Mouse (Mus musculus) adrenal gland, postnatal 25 days (tissue): ENCODE results near the gene Olfr1133. TPM values are rescaled to one million over a fixed set of nuclear protein-coding genes. Genes with fewer than 3 reads are reported as not detected.
"Not testable (repeated sequence)": the region's sequence is repeated elsewhere in the genome, so short reads cannot be mapped to it uniquely, and the experiment has no call there.

Experiments used
- DNase-seq: peaks from one replicate; pipeline ENCODE4 v3.0.0; 2021; ENCODE audit warnings: mixed read lengths
- long read RNA-seq: library from polyadenylated mRNA; stranded (forward); transcript quantifications from one replicate; pipeline ENCODE4 v2.0.0, GENCODE M21; 2021
- total RNA-seq: library from RNA; stranded (reverse); gene quantifications from 2 replicates; pipeline ENCODE4 v1.2.3, GENCODE M21; 2021

Gene Olfr1133
- total RNA-seq = not detected in 2 replicates
- long read RNA-seq = 0 reads

- no peak for DNase-seq
Measured at GRCm38 (mm10) chr2:87647274-87647673, at the start of gene Olfr1133. Olfr1133 (minus strand) TSS chr2:87647374.

GRCm38 (mm10) chr2:87693847-87694246 lies 46.7 kb upstream of the Olfr1133 start, which contains the start of gene Olfr1136:
Olfr1136 (minus strand) TSS chr2:87693947.
- no peak for DNase-seq

GRCm38 (mm10) chr2:87673564-87673963 lies 26.4 kb upstream of the Olfr1133 start, which contains the start of gene Olfr1135:
Olfr1135 (minus strand) TSS chr2:87673664.
- no peak for DNase-seq

GRCm38 (mm10) chr2:87658360-87658759 lies 11.2 kb upstream of the Olfr1133 start, which contains the start of gene Olfr1134:
Olfr1134 (minus strand) TSS chr2:87658460.
- no peak for DNase-seq

- DNase-seq = no peak
Measured at GRCm38 (mm10) chr2:87642441-87642840, 4.7 kb downstream of the Olfr1133 start.

- DNase-seq = no peak
Measured at GRCm38 (mm10) chr2:87637435-87637834, 9.7 kb downstream of the Olfr1133 start, which contains the start of gene Olfr1132. Olfr1132 (minus strand) TSS chr2:87637535.

- DNase-seq = no peak
Measured at GRCm38 (mm10) chr2:87626804-87627203, 20.4 kb downstream of the Olfr1133 start, which contains the start of gene Olfr1131. Olfr1131 (plus strand) TSS chr2:87627104.

GRCm38 (mm10) chr2:87605912-87606311 lies 41.3 kb downstream of the Olfr1133 start, which contains the start of gene Olfr1130:
Olfr1130 (plus strand) TSS chr2:87606212.
- not testable (repeated sequence) for DNase-seq

Other genes starting within 250 kb of the Olfr1133 start
- not detected in 2 replicates for gene Olfr1123, start 230.7 kb downstream of the Olfr1133 start, total RNA-seq
- gene Olfr1124, start 217.1 kb downstream of the Olfr1133 start, total RNA-seq = not detected in 2 replicates
- not detected in 2 replicates for gene Olfr1126, start 193.4 kb downstream of the Olfr1133 start, total RNA-seq
- gene Pramel7, start 150.3 kb downstream of the Olfr1133 start, total RNA-seq = not detected in 2 replicates
- not detected in 2 replicates for gene Pramel6, start 140.8 kb downstream of the Olfr1133 start, total RNA-seq
- gene Olfr153, start 115.6 kb downstream of the Olfr1133 start, total RNA-seq = not detected in 2 replicates
- gene Olfr1128, start 101.8 kb downstream of the Olfr1133 start, total RNA-seq = not detected in 2 replicates
- not detected in 2 replicates for gene Olfr1129, start 73.5 kb downstream of the Olfr1133 start, total RNA-seq
- not detected in 2 replicates for gene Olfr1130, start 41.2 kb downstream of the Olfr1133 start, total RNA-seq
- gene Olfr1131, start 20.3 kb downstream of the Olfr1133 start, total RNA-seq = not detected in 2 replicates
- not detected in 2 replicates for gene Olfr1132, start 9.8 kb downstream of the Olfr1133 start, total RNA-seq
- not detected in 2 replicates for gene Olfr1134, start 11.1 kb upstream of the Olfr1133 start, total RNA-seq
- not detected in 2 replicates for gene Olfr1135, start 26.3 kb upstream of the Olfr1133 start, total RNA-seq
- gene Olfr1136, start 46.6 kb upstream of the Olfr1133 start, total RNA-seq = not detected in 2 replicates
- gene Olfr1137, start 65.8 kb upstream of the Olfr1133 start, total RNA-seq = not detected in 2 replicates
- gene Olfr1138, start 92.6 kb upstream of the Olfr1133 start, total RNA-seq = not detected in 2 replicates
- not detected in 2 replicates for gene Olfr1140, start 96.4 kb upstream of the Olfr1133 start, total RNA-seq
- gene Olfr1141, start 106.6 kb upstream of the Olfr1133 start, total RNA-seq = not detected in 2 replicates
- gene Olfr152, start 132.1 kb upstream of the Olfr1133 start, total RNA-seq = not detected in 2 replicates
- gene Olfr1143, start 153.2 kb upstream of the Olfr1133 start, total RNA-seq = not detected in 2 replicates
- gene Olfr1145, start 162.4 kb upstream of the Olfr1133 start, total RNA-seq = not detected in 2 replicates
- gene Olfr1148, start 183.2 kb upstream of the Olfr1133 start, total RNA-seq = not detected in 2 replicates
- gene Olfr1150-ps1, start 196.6 kb upstream of the Olfr1133 start, total RNA-seq = not detected in 2 replicates
- not detected in 2 replicates for gene Olfr1151, start 208.5 kb upstream of the Olfr1133 start, total RNA-seq
- gene Olfr1152, start 219.1 kb upstream of the Olfr1133 start, total RNA-seq = not detected in 2 replicates
- not detected in 2 replicates for gene Olfr1153, start 247.6 kb upstream of the Olfr1133 start, total RNA-seq